Mouse (Mus musculus): ENCODE measurements around the gene Arhgap24.

DNA sequence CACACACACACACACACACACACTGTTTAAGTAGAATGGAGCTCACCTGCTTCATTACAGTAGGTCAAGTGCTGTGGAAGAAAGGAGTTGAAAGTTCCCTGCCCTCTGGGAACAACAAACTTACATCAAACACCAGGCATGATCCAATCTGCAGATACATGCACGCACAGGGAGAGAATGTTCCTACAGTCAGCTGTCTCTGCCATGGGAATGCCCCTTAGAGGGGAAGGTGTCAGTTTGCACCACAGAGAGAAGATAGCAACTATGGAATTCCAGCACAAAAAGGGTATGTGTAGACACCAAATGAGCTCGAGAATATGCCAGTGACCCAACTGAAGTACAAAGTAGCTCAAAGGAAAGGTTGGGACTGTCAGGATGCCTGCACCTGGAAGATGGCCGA, 69.0 kb downstream of the Arhgap24 start:
- no peak for TF ChIP-seq CTCF (IDR thresholded peaks at IDR 0.05; ENCODE audit: low read depth)
- no peak for TF ChIP-seq EP300 (IDR thresholded peaks at IDR 0.05; ENCODE audit: low read depth)

Measured in liver, postnatal 0 days (tissue).